Mouse (Mus musculus): ENCODE data around the gene Prlhr. TPM values are rescaled to one million over a fixed set of nuclear protein-coding genes. Genes with fewer than 3 reads are reported as not detected.

Gene Prlhr
- total RNA-seq (2014; fragmentation: Nextera tagmentation) (not detected in 2 replicates), total RNA-seq (2017) (not detected in 2 replicates)

DNA sequence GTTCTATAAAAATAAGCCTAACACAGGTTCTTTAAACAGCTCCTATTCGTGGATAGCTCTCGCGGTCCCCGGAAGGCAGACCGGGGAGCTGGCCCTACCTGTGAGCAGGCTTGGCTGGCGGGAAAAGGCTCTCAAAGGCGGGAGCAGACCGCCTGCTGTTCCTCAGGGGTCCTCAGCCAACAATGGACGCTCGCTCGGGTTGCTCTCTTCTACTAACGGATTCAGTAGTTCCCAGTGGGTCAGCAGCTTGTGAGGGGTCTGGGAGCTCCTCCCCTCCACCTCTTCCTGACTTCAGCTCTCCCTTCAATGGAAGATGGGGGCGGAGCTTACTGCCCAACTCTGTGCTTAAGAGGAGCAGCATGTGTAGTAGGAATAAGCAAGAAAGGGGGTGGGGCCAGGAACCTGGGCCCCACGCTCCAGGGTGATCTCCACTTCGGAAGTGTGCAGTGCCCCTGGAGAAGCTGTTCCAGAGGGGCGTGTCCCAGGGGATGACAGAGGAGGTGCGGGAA is at the start of gene Prlhr:
TSS of gene Prlhr (minus strand) at position 51 of the 509 bp plus-strand sequence.
- ATAC-seq (replicated peaks; ENCODE audit: poor library complexity, severe bottlenecking) = no peak

DNA sequence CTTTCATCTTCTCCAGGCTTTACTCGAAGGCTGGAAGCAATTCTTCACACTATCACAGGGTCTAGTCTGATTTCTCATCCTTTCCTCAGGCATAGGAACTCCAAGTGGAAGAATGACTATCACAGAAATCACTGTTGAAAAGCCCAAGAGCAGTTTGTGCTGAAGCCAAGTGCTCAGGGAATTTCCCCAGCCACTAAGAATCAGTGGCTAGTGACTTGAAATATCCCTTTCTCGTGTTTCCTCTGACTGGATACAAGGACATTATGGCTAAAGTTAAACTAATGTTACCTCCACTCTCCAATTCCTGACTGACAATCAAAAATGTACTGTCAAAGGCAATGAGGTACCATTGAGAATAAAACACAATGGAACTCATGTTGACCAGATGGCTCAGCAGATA is 47.0 kb upstream of the Prlhr start:
- ATAC-seq (replicated peaks; ENCODE audit: poor library complexity, severe bottlenecking) = no peak

DNA sequence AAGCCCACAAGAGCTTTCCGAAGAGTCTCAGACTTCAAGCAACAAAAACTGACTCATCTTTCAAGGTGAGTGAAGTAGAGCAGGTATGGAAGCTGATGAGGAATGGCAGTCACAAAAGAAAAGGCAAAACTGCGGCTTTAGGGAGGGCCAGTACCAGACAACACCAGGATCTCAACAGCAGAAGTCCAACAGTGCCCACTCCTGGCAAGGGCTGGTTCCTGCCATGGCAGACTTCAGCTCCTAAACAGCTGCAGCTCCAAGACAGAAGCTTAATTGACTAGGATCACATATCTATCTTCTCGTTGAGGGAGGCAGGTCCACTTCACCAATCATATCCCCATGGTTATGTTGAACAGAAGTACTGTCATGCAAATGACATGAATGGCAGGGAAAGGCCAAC is 45.3 kb upstream of the Prlhr start:
- no peak for ATAC-seq (replicated peaks; ENCODE audit: poor library complexity, severe bottlenecking)

DNA sequence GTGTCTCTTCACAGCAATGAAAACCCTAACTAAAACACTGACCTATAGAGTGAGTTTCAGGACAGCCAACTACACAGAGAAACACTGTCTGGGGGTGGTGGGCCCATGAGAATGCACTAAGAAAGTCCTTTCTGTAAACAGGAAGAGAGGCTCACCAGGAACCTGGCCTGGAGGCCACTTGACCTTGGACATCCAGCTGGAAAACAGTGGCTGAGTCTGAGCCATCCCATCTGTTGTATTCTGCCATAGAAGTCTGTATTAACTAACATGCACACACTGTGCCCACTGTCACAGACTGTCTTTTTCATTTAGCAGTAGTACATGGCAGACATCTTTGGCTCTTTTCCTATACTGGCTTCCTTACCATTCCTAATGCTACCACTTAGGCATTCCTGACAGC is 32.1 kb upstream of the Prlhr start:
- ATAC-seq (replicated peaks; ENCODE audit: poor library complexity, severe bottlenecking) = no peak

DNA sequence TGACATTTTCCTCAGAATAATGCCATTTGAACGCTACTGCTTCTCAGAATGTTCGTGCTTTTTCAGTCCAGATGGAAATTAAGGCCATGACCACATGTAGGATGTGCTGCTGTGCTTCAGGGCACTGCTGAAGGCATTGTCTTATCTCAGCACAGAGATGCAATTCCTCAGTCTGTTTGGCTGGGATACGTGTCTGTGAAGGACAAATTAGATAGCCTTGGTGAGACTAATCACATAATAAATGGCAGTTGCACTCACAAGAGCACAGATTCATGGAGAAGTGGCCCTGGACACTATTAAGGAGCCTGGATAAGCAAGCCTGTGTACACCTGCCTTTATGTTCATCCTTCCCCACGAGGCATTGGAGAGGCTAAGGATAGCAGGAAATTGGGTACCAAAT is 29.1 kb upstream of the Prlhr start:
- ATAC-seq (replicated peaks; ENCODE audit: poor library complexity, severe bottlenecking) = no peak

DNA sequence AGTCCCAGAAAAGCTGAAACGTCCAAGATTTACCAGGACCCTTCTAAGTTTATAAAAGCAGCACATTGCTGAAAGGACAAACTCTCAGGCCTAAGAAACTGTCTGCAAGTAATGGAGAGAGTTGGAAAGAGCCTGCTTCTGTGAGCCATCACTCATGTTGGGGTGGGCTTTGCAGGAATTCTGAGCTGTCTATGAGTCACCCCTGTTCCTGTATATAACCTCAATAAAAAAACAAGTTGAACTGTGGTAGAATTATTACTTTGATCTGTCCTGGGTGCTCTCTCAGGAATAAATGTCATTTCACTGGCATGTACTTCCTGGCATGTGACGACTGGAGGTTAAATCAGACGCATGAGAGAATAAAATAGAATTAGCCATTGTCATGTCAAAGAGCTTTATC is 27.7 kb upstream of the Prlhr start:
- ATAC-seq (replicated peaks; ENCODE audit: poor library complexity, severe bottlenecking) = no peak

DNA sequence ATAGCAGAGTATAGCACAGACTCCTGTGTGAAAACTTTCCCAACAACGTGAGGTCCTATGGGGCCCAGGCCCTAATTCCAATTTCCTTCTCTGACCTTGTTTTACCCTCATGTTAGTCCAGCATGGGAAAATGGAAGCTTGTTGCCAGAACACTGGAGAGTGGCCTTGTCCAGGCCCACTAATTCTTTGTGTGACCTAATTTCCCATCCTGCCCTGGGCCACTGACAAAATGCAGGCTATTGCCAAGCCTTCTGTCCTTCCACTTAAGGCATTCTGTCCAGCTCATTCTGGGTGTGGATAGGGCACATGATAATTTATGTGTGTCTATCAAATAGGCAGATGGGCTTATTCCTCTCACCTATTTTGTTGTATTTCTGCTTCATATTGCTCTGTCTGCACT is 21.5 kb upstream of the Prlhr start:
- no peak for ATAC-seq (replicated peaks; ENCODE audit: poor library complexity, severe bottlenecking)

DNA sequence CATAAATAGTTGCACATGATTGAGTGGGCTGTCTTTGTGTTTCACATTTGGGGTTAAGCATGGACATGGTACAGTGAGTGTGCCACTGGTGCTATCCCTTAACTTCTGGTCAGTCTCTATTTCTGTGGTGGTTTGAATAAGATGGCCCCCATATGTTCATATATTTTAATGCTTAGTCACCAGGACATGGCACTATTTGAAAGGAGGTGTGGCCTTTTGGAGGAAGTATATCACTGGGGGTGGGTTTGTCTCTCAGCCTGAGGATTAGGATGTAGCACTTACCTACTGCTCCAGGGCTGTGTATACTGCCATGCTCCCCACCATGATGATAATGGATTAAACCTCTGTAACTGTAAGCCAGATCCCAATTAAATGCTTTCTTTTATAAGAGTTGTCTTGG is 17.2 kb upstream of the Prlhr start:
- ATAC-seq (replicated peaks; ENCODE audit: poor library complexity, severe bottlenecking) = no peak

DNA sequence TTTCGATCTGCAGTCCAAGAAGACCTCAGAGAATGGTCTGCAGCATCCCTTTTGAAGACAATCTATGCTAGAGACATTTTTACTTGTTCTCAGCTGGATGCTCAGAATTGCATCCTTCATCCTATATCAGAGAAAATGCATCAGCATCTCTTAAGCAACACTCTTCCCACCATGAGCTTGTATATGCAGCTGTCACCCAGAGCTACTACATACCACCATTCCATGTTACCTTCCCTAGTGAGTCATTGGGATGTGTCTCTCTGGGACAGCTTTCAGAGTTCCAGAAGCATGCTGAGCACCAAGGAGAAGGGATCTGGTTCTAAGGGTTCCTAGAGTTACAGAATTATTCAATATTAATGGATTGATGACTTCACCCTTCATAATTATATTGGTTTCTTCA is 10.8 kb upstream of the Prlhr start:
- ATAC-seq (replicated peaks; ENCODE audit: poor library complexity, severe bottlenecking) = no peak

DNA sequence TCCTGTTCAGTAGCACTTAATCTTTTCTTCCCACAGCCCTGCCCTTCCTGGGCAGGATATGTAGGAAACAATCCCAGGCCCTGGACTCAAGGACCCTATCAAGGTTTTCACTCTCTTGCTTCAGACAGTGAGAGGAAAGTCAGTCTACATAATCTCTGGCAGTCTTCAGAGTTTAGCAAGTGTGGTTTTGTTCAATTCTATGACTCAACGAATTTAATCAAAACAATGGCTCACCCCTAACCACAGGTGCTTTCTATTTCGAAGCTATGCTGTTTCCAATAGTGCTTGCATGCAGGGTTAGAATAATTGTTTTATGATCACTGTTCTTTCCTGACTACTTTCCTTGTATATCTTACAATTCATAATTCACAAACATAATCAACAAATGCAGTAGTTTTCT is 9.7 kb upstream of the Prlhr start:
- no peak for ATAC-seq (replicated peaks; ENCODE audit: poor library complexity, severe bottlenecking)

DNA sequence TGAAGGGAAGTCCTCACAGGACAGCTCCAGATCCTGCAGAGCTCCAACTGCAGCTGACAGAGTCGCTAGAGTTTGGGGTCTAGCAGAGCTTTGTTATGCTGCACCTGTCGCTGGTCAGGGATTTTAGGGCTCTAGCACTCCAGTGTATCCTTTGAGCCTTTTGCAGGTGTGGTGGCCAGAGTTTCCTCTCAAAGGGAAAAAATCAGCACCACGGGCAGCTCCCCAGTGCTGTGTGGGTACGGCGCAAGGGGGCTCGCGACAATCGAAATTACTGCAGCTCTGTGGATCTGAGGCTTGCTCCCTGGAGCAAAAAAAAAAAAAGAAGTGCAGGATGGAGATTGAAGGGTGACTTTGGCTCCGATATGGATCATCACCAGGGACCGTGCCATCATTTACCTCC is 742 bp upstream of the Prlhr start:
- no peak; the same call in 1 of the 2 replicates for ATAC-seq (replicated peaks; ENCODE audit: poor library complexity, severe bottlenecking)

DNA sequence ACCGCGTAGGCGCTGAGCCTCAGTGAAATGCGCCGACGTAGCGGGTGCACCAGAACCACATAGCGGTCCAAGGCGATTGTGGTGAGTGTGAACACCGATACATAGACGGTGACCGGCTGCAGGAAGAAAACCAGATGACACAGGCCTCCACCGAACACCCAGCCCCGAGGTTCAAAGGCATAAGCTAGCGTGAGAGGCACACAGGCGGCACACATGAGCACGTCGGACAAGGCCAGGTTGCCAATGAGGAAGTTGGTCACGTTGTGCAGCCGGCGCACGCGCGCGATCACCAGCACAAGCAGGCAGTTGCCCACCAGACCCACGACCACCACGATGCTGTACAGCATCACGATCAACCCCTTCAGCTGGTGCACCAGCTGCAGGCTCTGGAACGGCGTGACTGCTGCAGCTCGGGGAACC is 506 bp downstream of the Prlhr start:
- peak; percentile 44 for ATAC-seq (replicated peaks; ENCODE audit: poor library complexity, severe bottlenecking)

DNA sequence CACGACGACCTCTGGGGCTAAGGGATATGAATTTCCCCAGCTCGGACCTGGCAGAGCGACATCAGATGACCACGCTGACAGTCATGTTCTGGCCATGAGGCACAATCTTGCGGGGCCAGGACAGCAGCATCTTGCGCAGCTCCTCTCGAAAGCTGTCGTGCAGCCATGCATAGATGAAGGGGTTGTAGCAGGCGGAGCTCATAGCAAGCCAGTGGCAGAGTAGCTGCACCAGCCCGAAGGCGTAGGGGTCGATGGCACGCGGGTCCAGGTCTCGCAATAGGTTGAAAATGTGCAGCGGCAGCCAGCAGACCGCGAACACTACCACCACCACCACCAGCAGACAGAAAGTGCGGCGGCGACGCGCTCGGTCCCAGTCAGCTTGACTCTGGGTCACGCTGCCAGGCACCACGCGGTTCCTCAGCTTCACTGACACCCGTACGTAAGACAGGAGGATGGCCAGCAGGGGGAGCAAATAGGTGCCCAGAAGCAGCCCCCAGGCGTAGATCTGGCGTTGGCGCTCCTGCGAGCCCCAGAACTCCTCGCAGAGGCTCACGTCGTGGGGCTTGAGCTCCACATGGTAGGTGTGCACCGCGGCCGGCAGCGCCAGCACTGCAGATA is 1.0 kb downstream of the Prlhr start:
- ATAC-seq (replicated peaks; ENCODE audit: poor library complexity, severe bottlenecking) = peak; percentile 84

DNA sequence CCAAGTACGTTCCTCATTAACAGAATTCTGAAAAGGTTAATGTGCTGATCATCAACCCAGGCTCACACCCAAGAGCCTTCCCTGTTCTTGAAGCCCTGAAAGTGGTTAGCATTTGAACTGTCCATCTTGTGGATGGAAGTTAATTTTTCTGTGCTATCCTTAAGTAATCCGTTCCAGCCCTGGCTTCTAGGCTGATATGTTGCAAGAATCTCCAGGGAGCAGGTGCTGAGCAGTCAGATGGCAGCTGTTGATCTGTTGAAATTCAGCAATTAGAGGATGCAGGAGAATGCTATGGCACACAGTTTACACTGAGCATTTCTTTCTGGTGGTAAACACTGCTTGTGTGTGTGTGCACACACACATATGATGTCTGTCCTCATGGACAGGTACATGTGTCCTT is 2.4 kb downstream of the Prlhr start:
- ATAC-seq (replicated peaks; ENCODE audit: poor library complexity, severe bottlenecking) = no peak

DNA sequence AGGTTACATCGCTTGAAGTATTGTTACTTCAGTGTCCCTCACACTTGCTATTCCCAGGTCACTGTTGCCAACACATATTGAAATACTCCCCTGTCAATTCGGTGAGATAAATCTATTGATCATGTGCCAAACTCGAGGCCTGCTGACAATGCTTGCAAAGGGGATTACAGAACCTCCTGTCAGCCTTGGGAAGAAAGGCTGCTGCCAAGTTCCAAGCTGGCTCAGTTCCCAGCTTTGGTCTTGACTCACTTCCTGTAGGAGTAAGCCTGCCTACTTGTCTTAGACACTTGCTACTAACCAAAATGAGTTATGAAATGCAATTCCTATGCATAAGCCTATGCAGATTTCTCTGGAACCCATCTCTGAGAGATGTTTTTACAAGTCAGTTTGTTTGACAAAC is 4.2 kb downstream of the Prlhr start:
- ATAC-seq (replicated peaks; ENCODE audit: poor library complexity, severe bottlenecking) = peak; percentile 33

DNA sequence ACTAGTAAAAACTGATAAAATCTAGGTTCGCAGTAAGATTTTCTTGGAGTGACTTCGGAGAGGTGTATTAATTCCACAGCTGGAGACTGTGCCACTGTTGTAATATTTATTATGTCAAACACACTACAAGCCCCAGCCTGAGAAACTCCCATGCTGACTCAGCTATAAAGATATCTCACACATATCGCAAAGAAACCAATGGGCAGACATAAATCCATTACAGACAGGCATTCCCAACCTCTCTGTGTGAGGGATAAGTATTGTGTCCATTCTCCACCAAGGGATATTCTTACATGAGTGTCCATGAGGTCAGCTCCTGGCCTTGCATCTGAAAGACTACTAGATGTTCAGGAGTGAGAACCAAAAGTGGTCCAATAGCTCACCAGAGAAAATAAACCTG is 4.7 kb downstream of the Prlhr start:
- ATAC-seq (replicated peaks; ENCODE audit: poor library complexity, severe bottlenecking) = no peak

DNA sequence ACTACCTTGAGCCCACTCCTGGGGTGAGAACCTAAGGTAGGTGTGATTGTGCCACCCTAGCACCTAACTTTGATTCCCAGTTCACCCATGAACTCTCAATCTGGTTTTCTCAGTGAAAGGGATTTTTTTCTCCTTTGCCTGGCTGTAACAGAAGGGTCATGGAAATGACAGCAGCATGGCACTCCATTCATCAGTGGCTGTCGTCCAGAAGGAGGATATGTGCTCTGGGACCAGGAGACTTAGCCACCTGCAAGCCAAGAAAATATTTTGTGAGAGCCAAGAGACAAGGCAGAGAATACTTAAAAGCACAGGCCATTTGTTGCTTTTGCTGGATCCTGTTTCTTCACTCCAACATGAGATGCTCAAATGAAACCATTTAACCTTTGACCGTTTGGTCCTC is 6.6 kb downstream of the Prlhr start:
- no peak for ATAC-seq (replicated peaks; ENCODE audit: poor library complexity, severe bottlenecking)

DNA sequence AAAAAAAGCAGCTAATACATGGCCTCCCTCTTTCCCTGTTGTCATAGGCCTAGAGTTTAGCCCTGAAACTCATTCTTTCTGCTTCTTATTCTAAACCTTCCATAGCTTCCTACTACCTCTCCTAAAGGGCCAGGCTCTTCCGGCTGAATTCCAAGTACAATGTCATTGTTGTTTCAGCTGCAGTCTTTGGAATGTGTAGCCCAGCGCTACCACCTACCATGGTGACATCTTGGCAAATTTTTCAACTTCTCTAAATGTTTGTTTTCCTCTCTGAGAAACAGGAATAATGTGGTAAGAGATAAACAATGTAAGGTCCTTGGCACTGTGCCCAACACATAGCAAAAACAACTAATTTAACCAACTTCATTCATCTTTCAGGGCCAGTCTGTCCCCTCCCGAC is 8.4 kb downstream of the Prlhr start:
- ATAC-seq (replicated peaks; ENCODE audit: poor library complexity, severe bottlenecking) = no peak

DNA sequence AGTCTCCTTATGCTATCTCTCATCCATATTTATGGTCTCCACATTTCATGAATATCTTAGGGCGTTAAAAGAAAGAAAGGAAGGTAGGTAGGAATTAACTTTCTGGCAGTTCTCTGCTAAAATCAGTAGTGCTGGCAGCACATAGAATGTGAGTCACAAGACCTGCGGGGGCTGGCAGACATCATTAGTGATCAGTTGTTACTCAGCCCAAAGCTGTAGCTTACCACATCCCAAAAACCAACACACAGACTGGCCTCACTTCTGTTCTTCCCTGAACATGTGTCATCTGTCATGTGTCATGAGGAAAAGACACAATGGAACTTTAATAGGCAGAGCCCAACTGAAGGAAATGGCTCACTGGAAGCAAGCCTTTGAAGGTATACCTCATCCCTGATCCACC is 9.0 kb downstream of the Prlhr start:
- ATAC-seq (replicated peaks; ENCODE audit: poor library complexity, severe bottlenecking) = no peak

DNA sequence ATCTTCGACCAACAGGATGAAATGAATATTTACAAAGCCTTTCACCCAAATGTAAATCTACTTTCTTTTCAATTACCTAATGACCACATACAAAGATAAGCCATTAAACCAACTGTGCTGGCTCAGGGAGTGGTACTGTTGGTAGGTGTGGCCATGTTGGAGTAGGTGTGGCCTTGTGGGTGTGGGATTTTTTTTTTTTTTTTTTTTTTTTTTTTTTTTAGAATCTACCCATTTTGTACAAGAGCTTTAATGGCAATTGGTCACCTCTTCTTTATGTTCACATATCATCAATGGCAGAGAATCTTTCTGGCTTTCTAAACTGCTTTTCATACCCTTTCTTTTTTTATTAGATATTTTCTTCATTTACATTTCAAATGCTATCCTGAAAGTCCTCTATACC is 12.3 kb downstream of the Prlhr start:
- ATAC-seq (replicated peaks; ENCODE audit: poor library complexity, severe bottlenecking) = no peak

DNA sequence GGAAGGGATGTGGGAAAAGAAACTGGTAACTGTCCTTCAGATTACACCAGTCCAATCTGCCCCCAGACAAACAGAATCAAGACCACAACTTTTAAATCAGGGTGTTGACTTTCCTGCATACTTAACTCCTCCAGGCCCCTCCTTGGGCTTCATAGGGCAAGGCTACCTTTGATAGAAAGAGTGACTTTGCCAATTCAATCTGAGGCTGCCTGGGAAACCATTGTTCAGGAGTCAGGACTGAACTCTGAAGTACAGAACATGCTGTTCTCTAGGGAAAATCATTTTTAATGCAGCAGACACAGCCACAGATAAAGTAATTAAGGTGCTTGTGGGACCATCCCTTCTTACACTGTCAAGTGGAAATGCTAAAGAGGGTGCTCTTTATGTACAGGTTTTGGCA is 27.6 kb downstream of the Prlhr start:
- ATAC-seq (replicated peaks; ENCODE audit: poor library complexity, severe bottlenecking) = no peak

DNA sequence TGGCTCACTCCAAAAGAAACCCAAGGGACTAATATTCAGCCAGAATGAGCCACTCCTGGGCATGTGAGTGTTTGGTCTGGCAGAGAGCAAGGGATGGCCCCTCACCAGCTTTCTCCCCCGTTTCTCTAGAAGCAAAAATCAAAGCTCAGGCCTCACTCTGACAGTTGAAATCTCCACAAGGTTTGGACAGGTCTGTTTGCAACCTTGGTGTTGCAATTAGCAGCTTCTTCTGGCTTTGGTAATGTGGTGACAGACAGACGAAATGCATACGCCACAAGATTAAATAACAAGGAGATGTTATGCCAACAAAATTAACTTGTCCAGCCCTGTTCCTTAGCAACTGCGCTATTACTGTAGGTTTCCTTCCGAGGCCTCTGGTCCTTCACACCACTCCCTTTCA is 28.0 kb downstream of the Prlhr start:
- ATAC-seq (replicated peaks; ENCODE audit: poor library complexity, severe bottlenecking) = no peak
